Mouse (Mus musculus) MEL (cell line): ENCODE measurements at regions not wholly inside any gene's neighbourhood (a gene's known extent, or its start where the extent isn't known, plus 50 kb on each side); places are given as distances from the start of the nearest gene placed in this dataset.

Source experiments
- DNase-seq: peaks from one replicate; pipeline ENCODE4 v3.0.0; 2011; ENCODE audit warnings: low read depth, low spot score
- H3K27ac ChIP-seq: 2 replicates; pipeline ENCODE4 v1.5.1; 2012; ENCODE audit warnings: low read depth, mild to moderate bottlenecking, control low read depth, low read length, moderate library complexity; ENCODE audit not compliant: control insufficient read depth
- H3K27me3 ChIP-seq, 2 experiments: fragments of 150-350 bp in 1 of 2; sonication (generic) in 1 of 2; 2 replicates each; pipeline ENCODE4 v1.6.1; 2012; ENCODE audit warnings: low read length in 2 of 2, mild to moderate bottlenecking in 2 of 2, improper control_type of control experiment in 1 of 2, moderate library complexity in 1 of 2; ENCODE audit not compliant: insufficient read depth in 2 of 2, control insufficient read depth in 1 of 2
- H3K36me3 ChIP-seq, 2 experiments: 2 replicates each; pipeline ENCODE4 v1.6.1; 2012 to 2014; ENCODE audit warnings: low read length in 2 of 2, improper control_type of control experiment in 1 of 2, inconsistent platforms in 1 of 2, mild to moderate bottlenecking in 1 of 2; ENCODE audit not compliant: insufficient read depth in 2 of 2, control insufficient read depth in 1 of 2
- H3K4me1 ChIP-seq, 2 experiments: fragments of 150-350 bp in 1 of 2; sonication (generic) in 1 of 2; 2 replicates each; pipeline ENCODE4 v1.6.1; 2012; ENCODE audit warnings: low read length in 2 of 2, improper control_type of control experiment in 1 of 2, mild to moderate bottlenecking in 1 of 2; ENCODE audit not compliant: insufficient read depth in 2 of 2, control insufficient read depth in 1 of 2
- H3K4me3 ChIP-seq, 2 experiments: fragments of 150-350 bp in 1 of 2; sonication (generic) in 1 of 2; 2 replicates each; pipeline ENCODE4 v1.5.1; 2012; ENCODE audit warnings: low read depth in 2 of 2, low read length in 2 of 2, mild to moderate bottlenecking in 2 of 2, moderate library complexity in 2 of 2, control low read depth in 1 of 2, improper control_type of control experiment in 1 of 2; ENCODE audit not compliant: control insufficient read depth in 1 of 2, insufficient read depth in 1 of 2
- H3K79me2 ChIP-seq: 2 replicates; pipeline ENCODE4 v1.6.1; 2012; ENCODE audit warnings: mild to moderate bottlenecking, low read length, moderate library complexity; ENCODE audit not compliant: control insufficient read depth, poor library complexity, insufficient read depth
- H3K9ac ChIP-seq: 2 replicates; pipeline ENCODE4 v1.6.1; 2012; ENCODE audit warnings: low read depth, mild to moderate bottlenecking, control low read depth, low read length, moderate library complexity; ENCODE audit not compliant: control insufficient read depth, poor library complexity, severe bottlenecking
- H3K9me3 ChIP-seq: fragments of 150-350 bp; sonication (generic); replicated peaks from 2 replicates; pipeline ENCODE4 v1.6.1; 2012; ENCODE audit warnings: mild to moderate bottlenecking, low read length, improper control_type of control experiment, moderate library complexity; ENCODE audit not compliant: insufficient read depth
- BHLHE40 ChIP-seq: IDR thresholded peaks from 2 replicates; pipeline ENCODE4 v1.6.1; 2012; ENCODE audit warnings: low read depth, mild to moderate bottlenecking, inconsistent platforms, low read length, improper control_type of control experiment, borderline replicate concordance
- EP300 ChIP-seq, 2 experiments: IDR thresholded peaks; 2 replicates each; pipeline ENCODE4 v1.6.1; 2011; ENCODE audit warnings: improper control_type of control experiment in 2 of 2, low read length in 2 of 2, low read depth in 1 of 2, mild to moderate bottlenecking in 1 of 2
- MXI1 ChIP-seq: IDR thresholded peaks from 2 replicates; pipeline ENCODE4 v1.6.1; 2011; ENCODE audit warnings: mild to moderate bottlenecking, low read depth, low read length, improper control_type of control experiment
- NELFE ChIP-seq: IDR thresholded peaks from 2 replicates; pipeline ENCODE4 v1.6.1; 2011; ENCODE audit warnings: low read depth, low read length, improper control_type of control experiment
- NRF1 ChIP-seq: IDR thresholded peaks from 2 replicates; pipeline ENCODE4 v1.6.1; 2014; ENCODE audit warnings: low read depth, mild to moderate bottlenecking, inconsistent platforms, low read length, improper control_type of control experiment, moderate library complexity; ENCODE audit not compliant: poor library complexity, insufficient read depth, severe bottlenecking
- POLR2AphosphoS2 ChIP-seq: IDR thresholded peaks from 2 replicates; pipeline ENCODE4 v1.6.1; 2011; ENCODE audit warnings: low read length, improper control_type of control experiment
- SIN3A ChIP-seq: IDR thresholded peaks from 2 replicates; pipeline ENCODE4 v1.6.1; 2012; ENCODE audit warnings: low read length, improper control_type of control experiment, inconsistent platforms
- TBP ChIP-seq: IDR thresholded peaks from 2 replicates; pipeline ENCODE4 v1.8.0; 2011; ENCODE audit warnings: low read depth, low read length, improper control_type of control experiment
- UBTF ChIP-seq: IDR thresholded peaks from 2 replicates; pipeline ENCODE4 v1.6.1; 2012; ENCODE audit warnings: low read depth, mild to moderate bottlenecking, inconsistent platforms, low read length, improper control_type of control experiment, moderate library complexity, borderline replicate concordance; ENCODE audit not compliant: insufficient read depth

GRCm38 (mm10) chr13:90212390-90212789 is 123.0 kb upstream of the Xrcc4 start (continued):
- TF ChIP-seq BHLHE40 (no peak), EP300 (IDR thresholded peaks at IDR 0.05; ENCODE audit: low read depth in 1 of 2, low read length in 2 of 2) (peak; percentile 45 to 60), MXI1 (no peak), SIN3A (no peak)

- H3K36me3 ChIP-seq = peaks cover 0 to 2% of the 10 kb centered on the region in 2 experiments; a peak in 2 of 4 replicates
- no peak for TF ChIP-seq NELFE
- no peak for TF ChIP-seq POLR2AphosphoS2
- no peak for TF ChIP-seq UBTF
- TF ChIP-seq NRF1 = no peak
- TF ChIP-seq EP300 (IDR thresholded peaks at IDR 0.05; ENCODE audit: low read depth in 1 of 2, low read length in 2 of 2) = no peak
- no peak for TF ChIP-seq TBP
- peak; percentile 8 for DNase-seq
These were observed 118.5 kb upstream of the Xrcc4 start for GRCm38 (mm10) chr13:90207875-90208274.

More at GRCm38 (mm10) chr13:90207875-90208274, 118.5 kb upstream of the Xrcc4 start:
- no peak overlapping the region for H3K4me3 ChIP-seq
- no peaks in the 10 kb centered on the region for H3K9me3 ChIP-seq
- H3K9ac ChIP-seq = no peak overlapping the region
- H3K27me3 ChIP-seq = no peaks in the 10 kb centered on the region
- H3K4me1 ChIP-seq = no peaks in the 10 kb centered on the region; a peak in 1 of 4 replicates
- no peak overlapping the region for H3K27ac ChIP-seq
- H3K79me2 ChIP-seq = no peaks in the 10 kb centered on the region
